Mouse (Mus musculus): ENCODE measurements around the gene Slc16a4. TPM values are rescaled to one million over a fixed set of nuclear protein-coding genes. Genes with fewer than 3 reads are reported as not detected.

Slc16a4 gene
- 2.1 and 2.3 TPM in 2 replicates for polyA plus RNA-seq (2015; fragmentation: Nextera tagmentation; extraction: Ambion mirVana)

DNA sequence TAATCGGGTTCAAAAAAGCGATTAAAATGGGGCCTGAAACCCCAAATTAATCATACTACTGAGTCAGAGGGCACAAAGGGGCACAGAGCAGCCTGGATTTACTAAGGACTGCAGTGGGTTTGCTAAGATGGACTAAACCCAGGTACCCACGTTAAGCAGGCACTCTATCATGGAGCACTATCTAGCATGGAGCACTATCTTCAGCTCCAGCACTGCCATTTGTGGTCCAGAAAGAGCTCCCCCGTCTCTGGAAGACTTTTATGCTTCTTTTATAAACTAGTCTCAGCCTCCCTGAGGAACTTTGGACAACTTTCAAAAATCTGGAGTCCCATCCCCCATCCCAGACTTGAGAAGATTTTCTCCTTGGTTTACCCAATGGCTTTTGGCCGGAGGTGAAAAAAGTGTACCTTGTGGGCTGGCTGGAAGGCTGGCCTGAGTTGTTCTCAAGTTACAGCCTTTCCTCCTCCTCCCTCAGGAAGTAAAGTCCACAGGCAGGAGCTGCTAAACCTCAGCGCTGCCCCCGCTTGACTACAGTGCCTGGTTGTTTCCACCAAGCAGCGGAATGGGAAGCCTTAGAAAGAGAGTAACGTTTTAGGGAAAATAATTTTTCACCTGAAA is at the start of gene Slc16a4:
TSS of gene Slc16a4 (plus strand) at position 467 of the 618 bp plus-strand sequence.
- H3K4me1 ChIP-seq (replicated peaks; ENCODE audit: control insufficient read depth, insufficient read depth, low read length) = peaks cover 6% of the 10 kb centered on the region
- no peak within 1 kb of the TSS; the same call in 1 of the 2 replicates for H3K9ac ChIP-seq (ENCODE audit: low read length)
- H3K4me2 ChIP-seq (ENCODE audit: low read depth, low read length) = peak within 1 kb of the TSS; percentile 34; the same call in 1 of the 2 replicates
- H3K27ac ChIP-seq (ENCODE audit: low read length) = peak within 1 kb of the TSS; percentile 41
- WGBS = 16% methylated on average over 9 of the region's 9 CpGs
- no peaks in the 10 kb centered on the region for H3K9me3 ChIP-seq (ENCODE audit: control insufficient read depth, low read length)
- ATAC-seq (ENCODE audit: low read depth) = peak; percentile 91
- H3K27me3 ChIP-seq (ENCODE audit: control insufficient read depth, insufficient read depth, low read depth, low read length) = no peaks in the 10 kb centered on the region
- H3K4me3 ChIP-seq (ENCODE audit: low read length) = no peak within 1 kb of the TSS
- no peaks in the 10 kb centered on the region for H3K36me3 ChIP-seq (ENCODE audit: control insufficient read depth, insufficient read depth, low read length)

DNA sequence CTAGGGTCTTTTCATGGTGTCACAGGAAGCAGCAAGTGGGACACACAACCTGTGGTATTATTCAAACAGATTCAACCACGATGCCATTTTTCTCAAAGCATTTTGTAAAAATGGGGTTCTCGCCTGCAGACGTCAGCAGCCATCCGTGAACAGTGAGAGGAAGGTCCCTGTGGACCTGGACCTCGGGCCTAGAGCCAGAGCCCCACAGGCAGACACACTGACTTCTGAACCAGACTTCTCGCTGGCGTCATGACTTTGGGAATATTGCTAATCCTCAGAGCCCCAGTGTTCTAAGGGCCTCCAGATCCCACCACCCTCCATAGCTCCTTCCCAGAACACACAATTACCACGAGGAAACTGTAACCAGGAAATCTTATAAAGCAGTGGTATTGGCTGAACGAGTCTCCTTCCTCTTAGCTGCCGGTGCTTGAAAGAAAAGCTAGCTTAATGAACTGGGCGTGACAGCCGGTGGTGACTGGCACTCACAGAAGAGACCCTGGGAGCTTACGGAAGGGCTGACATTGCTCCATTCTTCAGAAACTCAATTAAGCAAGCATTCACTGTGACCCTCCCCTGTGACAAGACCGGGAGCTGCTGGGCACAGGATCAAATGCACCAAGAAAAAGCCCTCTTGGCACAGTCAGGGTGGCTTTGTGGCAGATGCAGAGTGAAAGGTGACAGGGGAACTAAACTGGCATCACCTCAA is 49.5 kb upstream of the Slc16a4 start:
- Histone ChIP-seq H3K4me1 (replicated peaks; ENCODE audit: control insufficient read depth, insufficient read depth, low read length) (no peaks in the 10 kb centered on the region), H3K9me3 (ENCODE audit: control insufficient read depth, low read length) (no peaks in the 10 kb centered on the region), H3K27me3 (ENCODE audit: control insufficient read depth, insufficient read depth, low read depth, low read length) (no peaks in the 10 kb centered on the region), H3K4me3 (ENCODE audit: low read length) (no peak overlapping the region), H3K36me3 (ENCODE audit: control insufficient read depth, insufficient read depth, low read length) (no peaks in the 10 kb centered on the region), H3K27ac (ENCODE audit: low read length) (no peak overlapping the region), H3K9ac (ENCODE audit: low read length) (no peak overlapping the region), H3K4me2 (ENCODE audit: low read depth, low read length) (no peak overlapping the region)
- WGBS = 50% methylated on average over 14 of the region's 14 CpGs
- ATAC-seq (ENCODE audit: low read depth) = no peak

DNA sequence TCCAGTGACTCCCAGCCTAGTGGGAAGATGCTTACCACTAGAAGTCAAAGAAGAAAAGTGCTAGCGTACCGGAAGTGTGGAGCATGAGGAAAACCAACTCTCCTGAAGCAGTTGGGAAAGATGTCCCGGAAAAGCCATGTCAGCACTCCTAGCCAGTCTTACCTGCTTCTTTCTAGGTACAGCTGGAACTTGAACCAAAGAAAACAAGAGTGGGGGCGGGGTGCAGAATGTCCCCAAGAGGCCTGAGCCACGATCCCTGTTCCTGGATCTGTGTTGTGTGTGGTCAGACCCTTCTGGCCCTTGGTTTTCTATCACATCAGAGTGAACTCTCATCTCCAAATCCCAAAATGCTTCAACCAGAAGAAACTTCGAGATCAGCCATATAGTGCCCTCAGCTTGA is 44.2 kb upstream of the Slc16a4 start:
- no peak for ATAC-seq (ENCODE audit: low read depth)
- H3K27ac ChIP-seq (ENCODE audit: low read length) = no peak overlapping the region
- H3K9me3 ChIP-seq (ENCODE audit: control insufficient read depth, low read length) = no peaks in the 10 kb centered on the region
- no peak overlapping the region for H3K4me2 ChIP-seq (ENCODE audit: low read depth, low read length)
- H3K9ac ChIP-seq (ENCODE audit: low read length) = no peak overlapping the region
- no peaks in the 10 kb centered on the region for H3K4me1 ChIP-seq (replicated peaks; ENCODE audit: control insufficient read depth, insufficient read depth, low read length)
- WGBS = 68% methylated on average over 6 of the region's 6 CpGs
- no peaks in the 10 kb centered on the region for H3K36me3 ChIP-seq (ENCODE audit: control insufficient read depth, insufficient read depth, low read length)
- no peak overlapping the region for H3K4me3 ChIP-seq (ENCODE audit: low read length)
- no peaks in the 10 kb centered on the region for H3K27me3 ChIP-seq (ENCODE audit: control insufficient read depth, insufficient read depth, low read depth, low read length)

DNA sequence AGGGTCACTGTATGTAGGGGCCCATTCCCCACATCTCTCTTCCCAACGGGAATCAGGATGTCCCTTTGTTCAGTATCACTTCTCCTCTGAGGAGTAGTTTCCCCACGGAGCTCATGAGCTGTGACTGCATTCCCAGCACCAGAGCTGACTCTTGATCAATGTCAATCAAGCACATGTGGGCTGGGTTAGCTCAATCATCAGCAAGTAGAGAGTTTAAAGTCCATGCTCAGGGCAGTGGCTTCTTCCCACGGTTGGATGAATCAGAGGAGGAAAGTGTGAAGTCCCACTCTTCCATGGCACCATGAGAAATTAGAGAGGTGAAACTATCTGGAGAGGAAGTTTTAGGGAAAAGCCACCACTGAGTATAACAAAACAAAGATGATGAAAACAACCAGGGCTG is 42.0 kb upstream of the Slc16a4 start:
- no peak overlapping the region for H3K4me2 ChIP-seq (ENCODE audit: low read depth, low read length)
- H3K4me1 ChIP-seq (replicated peaks; ENCODE audit: control insufficient read depth, insufficient read depth, low read length) = no peaks in the 10 kb centered on the region
- H3K4me3 ChIP-seq (ENCODE audit: low read length) = no peak overlapping the region
- no peak overlapping the region for H3K27ac ChIP-seq (ENCODE audit: low read length)
- no peaks in the 10 kb centered on the region for H3K36me3 ChIP-seq (ENCODE audit: control insufficient read depth, insufficient read depth, low read length)
- H3K27me3 ChIP-seq (ENCODE audit: control insufficient read depth, insufficient read depth, low read depth, low read length) = no peaks in the 10 kb centered on the region
- H3K9me3 ChIP-seq (ENCODE audit: control insufficient read depth, low read length) = no peaks in the 10 kb centered on the region
- no peak for ATAC-seq (ENCODE audit: low read depth)
- 46% methylated on average over 3 of the region's 3 CpGs for WGBS
- no peak overlapping the region for H3K9ac ChIP-seq (ENCODE audit: low read length)

DNA sequence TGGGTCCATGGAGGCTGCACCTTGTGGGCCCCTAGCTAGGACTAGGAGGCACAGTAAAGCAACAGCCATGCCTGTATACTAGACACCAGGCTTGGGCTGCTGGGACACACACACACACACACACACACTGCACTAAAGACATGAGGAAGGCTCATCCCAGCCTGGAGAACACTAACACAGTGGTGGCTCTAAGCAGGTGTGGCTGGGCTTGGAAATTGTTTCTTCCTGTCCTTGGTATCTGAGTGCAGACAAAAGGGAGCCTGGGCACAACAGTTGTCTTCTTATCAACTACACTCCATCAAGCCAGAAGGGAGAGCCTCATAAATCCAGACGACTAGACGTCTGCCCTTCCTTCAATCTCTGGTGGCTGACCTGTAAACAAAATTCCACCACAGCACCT is 40.7 kb upstream of the Slc16a4 start:
- Histone ChIP-seq H3K4me1 (replicated peaks; ENCODE audit: control insufficient read depth, insufficient read depth, low read length) (no peaks in the 10 kb centered on the region), H3K9ac (ENCODE audit: low read length) (no peak overlapping the region), H3K4me3 (ENCODE audit: low read length) (no peak overlapping the region), H3K36me3 (ENCODE audit: control insufficient read depth, insufficient read depth, low read length) (no peaks in the 10 kb centered on the region), H3K27me3 (ENCODE audit: control insufficient read depth, insufficient read depth, low read depth, low read length) (no peaks in the 10 kb centered on the region), H3K27ac (ENCODE audit: low read length) (no peak overlapping the region), H3K9me3 (ENCODE audit: control insufficient read depth, low read length) (no peaks in the 10 kb centered on the region), H3K4me2 (ENCODE audit: low read depth, low read length) (no peak overlapping the region)
- ATAC-seq (ENCODE audit: low read depth) = no peak
- WGBS = 22% methylated on average over 2 of the region's 2 CpGs

DNA sequence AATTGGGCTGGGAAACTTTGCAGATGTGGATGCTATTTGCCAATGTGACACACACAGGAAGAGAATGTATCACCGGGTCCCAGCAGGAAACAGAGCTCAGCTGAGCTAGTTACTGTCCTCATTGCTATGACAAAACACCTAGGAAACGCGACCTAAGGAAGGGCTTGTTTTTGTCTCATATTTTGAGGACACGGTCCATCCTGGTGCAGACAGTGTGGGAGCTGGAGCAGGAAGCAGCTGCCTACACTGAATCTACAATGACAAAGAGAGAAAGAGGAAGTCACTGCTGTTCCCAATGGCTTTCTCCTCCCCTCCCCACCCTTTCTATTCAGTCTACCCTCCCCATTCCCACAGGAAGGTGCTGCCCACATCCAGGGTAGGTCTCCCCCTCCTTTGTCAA is 39.0 kb upstream of the Slc16a4 start:
- peak; percentile 68 for ATAC-seq (ENCODE audit: low read depth)
- H3K36me3 ChIP-seq (ENCODE audit: control insufficient read depth, insufficient read depth, low read length) = no peaks in the 10 kb centered on the region
- H3K27me3 ChIP-seq (ENCODE audit: control insufficient read depth, insufficient read depth, low read depth, low read length) = no peaks in the 10 kb centered on the region
- H3K27ac ChIP-seq (ENCODE audit: low read length) = 0 out of 2 replicates have a peak overlapping the region, but pooled peaks have one; percentile 30
- no peak overlapping the region for H3K9ac ChIP-seq (ENCODE audit: low read length)
- no peak overlapping the region for H3K4me2 ChIP-seq (ENCODE audit: low read depth, low read length)
- H3K4me3 ChIP-seq (ENCODE audit: low read length) = no peak overlapping the region
- H3K9me3 ChIP-seq (ENCODE audit: control insufficient read depth, low read length) = no peaks in the 10 kb centered on the region
- 52% methylated on average over 4 of the region's 4 CpGs for WGBS
- H3K4me1 ChIP-seq (replicated peaks; ENCODE audit: control insufficient read depth, insufficient read depth, low read length) = no peaks in the 10 kb centered on the region

DNA sequence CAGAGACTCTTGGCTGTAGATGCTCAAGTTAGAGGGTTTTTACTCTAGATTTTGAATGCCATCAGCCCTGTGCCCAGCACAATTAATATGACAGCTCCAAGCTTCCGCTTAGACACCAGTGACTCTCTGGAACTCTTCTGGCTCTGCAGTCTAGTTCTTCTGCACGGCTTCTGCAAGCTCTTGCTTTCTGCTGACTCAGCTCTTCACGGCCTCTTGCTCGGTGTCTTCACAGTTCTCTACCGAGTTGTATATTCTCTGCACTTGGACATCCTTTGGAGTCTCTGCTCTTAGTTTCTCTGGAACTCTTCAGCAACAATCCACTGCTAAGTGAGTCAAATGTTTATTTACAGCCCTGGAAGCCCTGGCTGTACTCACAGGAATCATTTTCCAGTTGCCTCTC is 37.1 kb upstream of the Slc16a4 start:
- Histone ChIP-seq H3K4me2 (ENCODE audit: low read depth, low read length) (no peak overlapping the region), H3K4me3 (ENCODE audit: low read length) (no peak overlapping the region), H3K27ac (ENCODE audit: low read length) (no peak overlapping the region), H3K36me3 (ENCODE audit: control insufficient read depth, insufficient read depth, low read length) (no peaks in the 10 kb centered on the region), H3K27me3 (ENCODE audit: control insufficient read depth, insufficient read depth, low read depth, low read length) (no peaks in the 10 kb centered on the region), H3K9me3 (ENCODE audit: control insufficient read depth, low read length) (no peaks in the 10 kb centered on the region), H3K9ac (ENCODE audit: low read length) (no peak overlapping the region), H3K4me1 (replicated peaks; ENCODE audit: control insufficient read depth, insufficient read depth, low read length) (no peaks in the 10 kb centered on the region)
- WGBS = 67% methylated on average over 5 of the region's 5 CpGs
- ATAC-seq (ENCODE audit: low read depth) = no peak

DNA sequence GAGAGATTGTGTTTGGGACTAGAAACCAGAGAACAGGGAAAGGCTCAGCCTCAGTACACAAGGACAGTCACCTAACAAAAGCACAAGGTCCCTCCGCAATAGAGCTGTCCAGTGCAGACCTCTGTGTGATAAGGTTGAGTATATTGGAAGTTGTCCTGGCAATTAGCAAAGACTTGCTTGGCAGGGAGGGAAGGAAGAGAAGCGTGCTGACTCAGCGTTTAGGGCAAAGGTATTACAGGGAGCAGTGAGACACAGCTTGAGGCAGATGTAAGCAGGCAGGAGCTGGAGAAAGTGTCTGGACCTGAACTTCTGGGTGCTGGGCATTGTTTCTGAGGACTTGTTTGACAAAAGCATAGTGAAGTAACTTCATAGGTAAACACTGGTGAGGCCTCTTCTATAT is 35.0 kb upstream of the Slc16a4 start:
- Histone ChIP-seq H3K27ac (ENCODE audit: low read length) (no peak overlapping the region), H3K4me2 (ENCODE audit: low read depth, low read length) (no peak overlapping the region), H3K36me3 (ENCODE audit: control insufficient read depth, insufficient read depth, low read length) (no peaks in the 10 kb centered on the region), H3K9me3 (ENCODE audit: control insufficient read depth, low read length) (no peaks in the 10 kb centered on the region), H3K4me3 (ENCODE audit: low read length) (no peak overlapping the region), H3K9ac (ENCODE audit: low read length) (no peak overlapping the region), H3K27me3 (ENCODE audit: control insufficient read depth, insufficient read depth, low read depth, low read length) (no peaks in the 10 kb centered on the region), H3K4me1 (replicated peaks; ENCODE audit: control insufficient read depth, insufficient read depth, low read length) (no peaks in the 10 kb centered on the region)
- no peak for ATAC-seq (ENCODE audit: low read depth)
- WGBS = 74% methylated on average over 3 of the region's 3 CpGs

DNA sequence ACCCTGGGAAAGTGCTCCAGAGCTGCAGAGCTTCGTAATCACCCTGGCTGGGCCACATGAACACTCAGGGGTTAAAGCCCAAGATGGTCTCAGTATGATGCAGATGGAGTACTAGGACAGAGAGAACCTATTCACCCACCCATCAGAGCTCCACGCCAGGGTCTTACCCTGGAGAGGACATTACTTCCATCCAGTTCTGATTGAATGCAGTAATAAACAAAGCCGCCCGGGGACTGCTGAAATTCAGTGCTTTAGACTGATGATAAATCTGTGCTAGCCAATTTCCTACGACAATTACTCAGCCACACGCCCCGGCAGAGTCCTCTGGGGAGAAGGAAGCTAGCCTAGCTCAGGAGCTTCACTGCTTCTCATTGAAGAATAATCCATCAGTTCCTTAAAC is 34.3 kb upstream of the Slc16a4 start:
- 38% methylated on average over 7 of the region's 7 CpGs for WGBS
- H3K4me1 ChIP-seq (replicated peaks; ENCODE audit: control insufficient read depth, insufficient read depth, low read length) = no peaks in the 10 kb centered on the region
- H3K36me3 ChIP-seq (ENCODE audit: control insufficient read depth, insufficient read depth, low read length) = no peaks in the 10 kb centered on the region
- no peak overlapping the region for H3K9ac ChIP-seq (ENCODE audit: low read length)
- no peak overlapping the region for H3K27ac ChIP-seq (ENCODE audit: low read length)
- H3K4me3 ChIP-seq (ENCODE audit: low read length) = no peak overlapping the region
- no peak for ATAC-seq (ENCODE audit: low read depth)
- H3K4me2 ChIP-seq (ENCODE audit: low read depth, low read length) = no peak overlapping the region
- H3K9me3 ChIP-seq (ENCODE audit: control insufficient read depth, low read length) = no peaks in the 10 kb centered on the region
- no peaks in the 10 kb centered on the region for H3K27me3 ChIP-seq (ENCODE audit: control insufficient read depth, insufficient read depth, low read depth, low read length)
